ENCODE assay signal across 9 mouse cellular contexts in genomic region chr8:93495330-93495729, GRCm38 (mm10). TPM values are rescaled to one million over a fixed set of nuclear protein-coding genes. Genes with fewer than 3 reads are reported as not detected.
A peak's percentile ranks its signal among the peaks of the same experiment; 100 is the strongest.
DNase-seq lines count a peak whose midpoint lies in the region; ATAC-seq lines count a peak whose summit lies in the region.
"Had no signal": no experiment of that assay in that cellular context is flagged by ENCODE, and none has a peak within 500 bp of the region (broad histone marks: within the 10 kb centered on the region; RNA-seq: fewer than 3 reads in every experiment).

No protein-coding gene starts in this region.

- WGBS in intestine, embryonic 14.5 days, result 29% methylated on average over 6 of the region's 6 CpGs
- WGBS in intestine, embryonic 15.5 days, result 18% methylated on average over 6 of the region's 6 CpGs

- H3K9ac ChIP-seq in intestine, embryonic 14.5 days (ENCODE audit: low read length), result no peak overlapping the region
- H3K9ac ChIP-seq in intestine, embryonic 15.5 days, result no peak overlapping the region
- H3K9ac ChIP-seq: embryonic facial prominence, embryonic 15.5 days had no signal

- no peak for ATAC-seq in intestine, embryonic 14.5 days (replicated peaks; ENCODE audit: low FRiP score, low TSS enrichment, low read depth)
- ATAC-seq in intestine, embryonic 15.5 days, result no peak
- no peak for ATAC-seq in monocyte, adult 5-6 weeks (replicated peaks; ENCODE audit: insufficient number of reproducible peaks, low FRiP score, low TSS enrichment, poor library complexity, severe bottlenecking)

- H3K9me3 ChIP-seq in intestine, embryonic 14.5 days (ENCODE audit: control insufficient read depth, low read length), result no peaks in the 10 kb centered on the region
- no peaks in the 10 kb centered on the region for H3K9me3 ChIP-seq in intestine, embryonic 15.5 days
- H3K9me3 ChIP-seq: embryonic facial prominence, embryonic 15.5 days had no signal

- H3K27ac ChIP-seq in intestine, embryonic 14.5 days (ENCODE audit: low read depth), result no peak overlapping the region
- H3K27ac ChIP-seq in intestine, embryonic 15.5 days, result no peak overlapping the region
- H3K27ac ChIP-seq: embryonic facial prominence, embryonic 15.5 days had no signal

- peak; percentile 74 for DNase-seq in intestine, embryonic 14.5 days (ENCODE audit: low spot score)
- peak; percentile 80 for DNase-seq in NIH3T3 (ENCODE audit: low read depth)
- peak; percentile 70 to 74 for DNase-seq in cerebellum, adult 18-20 months
- peak; percentile 40 to 62 for DNase-seq in frontal cortex, postnatal 25 days (ENCODE audit: low spot score in 2 of 2)
- DNase-seq in left cerebral cortex, adult 18-20 months (ENCODE audit: low spot score in 2 of 2), result peak; percentile 66 to 80
- DNase-seq in retina, postnatal 7 days (ENCODE audit: low read depth, low spot score), result peak; percentile 61

- no peaks in the 10 kb centered on the region for H3K36me3 ChIP-seq in intestine, embryonic 14.5 days (ENCODE audit: control insufficient read depth, insufficient read depth, low read length)
- H3K36me3 ChIP-seq in intestine, embryonic 15.5 days, result no peaks in the 10 kb centered on the region
- H3K36me3 ChIP-seq: embryonic facial prominence, embryonic 15.5 days had no signal

- H3K4me1 ChIP-seq in intestine, embryonic 14.5 days (replicated peaks; ENCODE audit: control insufficient read depth, insufficient read depth, low read length), result no peaks in the 10 kb centered on the region
- H3K4me1 ChIP-seq in intestine, embryonic 15.5 days (replicated peaks), result no peaks in the 10 kb centered on the region
- H3K4me1 ChIP-seq: embryonic facial prominence, embryonic 15.5 days had no signal

- H3K27me3 ChIP-seq in intestine, embryonic 14.5 days (replicated peaks; ENCODE audit: control insufficient read depth, insufficient read depth, low read length), result no peaks in the 10 kb centered on the region
- no peaks in the 10 kb centered on the region for H3K27me3 ChIP-seq in intestine, embryonic 15.5 days (replicated peaks)
- H3K27me3 ChIP-seq: embryonic facial prominence, embryonic 15.5 days had no signal

- no peak overlapping the region for H3K4me3 ChIP-seq in intestine, embryonic 14.5 days (ENCODE audit: low read depth, low read length)
- H3K4me3 ChIP-seq in intestine, embryonic 15.5 days (replicated peaks), result no peak overlapping the region
- H3K4me3 ChIP-seq: embryonic facial prominence, embryonic 15.5 days had no signal

- H3K4me2 ChIP-seq in intestine, embryonic 14.5 days (ENCODE audit: low read length), result no peak overlapping the region
- H3K4me2 ChIP-seq in intestine, embryonic 15.5 days (replicated peaks), result no peak overlapping the region
- H3K4me2 ChIP-seq: embryonic facial prominence, embryonic 15.5 days had no signal

RNA-seq across cellular contexts. Expression of gene Ces5a, which starts 40.3 kb away (rescaled TPM):
- polyA plus RNA-seq in intestine, embryonic 14.5 days (2014; fragmentation: Nextera tagmentation; extraction: Ambion mirVana), result not detected in 2 replicates
- polyA plus RNA-seq in intestine, embryonic 15.5 days (2015; fragmentation: Nextera tagmentation; extraction: Ambion mirVana), result not detected in 2 replicates
- total RNA-seq in left cerebral cortex, adult 18-20 months (2021), result 1 to 10 TPM in 1 of 2 experiments, under 1 TPM in 1; 0.98 to 1.3 TPM
- total RNA-seq in monocyte, adult 5-6 weeks (2017), result not detected in 3 replicates
